In genomic region chr15:101976023-101976422, GRCm38 (mm10) we compare ENCODE assay signal across 8 mouse cellular contexts. TPM values are rescaled to one million over a fixed set of nuclear protein-coding genes. Genes with fewer than 3 reads are reported as not detected.
DNase-seq lines count a peak whose midpoint lies in the region; ATAC-seq lines count a peak whose summit lies in the region.

No protein-coding gene starts in this region.

- no peaks in the 10 kb centered on the region for H3K27me3 ChIP-seq in embryonic facial prominence, embryonic 14.5 days (replicated peaks; ENCODE audit: control insufficient read depth, insufficient read depth, low read length)
- H3K27me3 ChIP-seq in liver, embryonic 16.5 days (ENCODE audit: control insufficient read depth, insufficient read depth, low read depth, low read length) = no peaks in the 10 kb centered on the region
- H3K27me3 ChIP-seq in stomach, embryonic 16.5 days (ENCODE audit: control insufficient read depth, insufficient read depth, low read length) = no peaks in the 10 kb centered on the region
- H3K27me3 ChIP-seq in neural tube, embryonic 15.5 days (replicated peaks) = peaks cover 5% of the 10 kb centered on the region; the same call in 1 of the 2 replicates

- H3K4me3 ChIP-seq in embryonic facial prominence, embryonic 14.5 days (ENCODE audit: low read depth, low read length) = no peak overlapping the region
- H3K4me3 ChIP-seq in liver, embryonic 16.5 days (ENCODE audit: low read depth, low read length) = no peak overlapping the region; the same call in 1 of the 2 replicates
- H3K4me3 ChIP-seq in stomach, embryonic 16.5 days (replicated peaks; ENCODE audit: low read length) = no peak overlapping the region
- H3K4me3 ChIP-seq in neural tube, embryonic 15.5 days (replicated peaks) = no peak overlapping the region

- H3K9me3 ChIP-seq in embryonic facial prominence, embryonic 14.5 days (ENCODE audit: control insufficient read depth, low read length) = no peaks in the 10 kb centered on the region
- H3K9me3 ChIP-seq in liver, embryonic 16.5 days (replicated peaks; ENCODE audit: control insufficient read depth, low read length) = no peaks in the 10 kb centered on the region
- no peaks in the 10 kb centered on the region for H3K9me3 ChIP-seq in stomach, embryonic 16.5 days (replicated peaks; ENCODE audit: control insufficient read depth, low read length)
- no peaks in the 10 kb centered on the region for H3K9me3 ChIP-seq in neural tube, embryonic 15.5 days (replicated peaks)

- no peak overlapping the region for H3K9ac ChIP-seq in embryonic facial prominence, embryonic 14.5 days (ENCODE audit: low read depth, low read length)
- H3K9ac ChIP-seq in liver, embryonic 16.5 days (ENCODE audit: low read depth, low read length) = 0 out of 2 replicates have a peak overlapping the region, but pooled peaks have one; percentile 31
- H3K9ac ChIP-seq in stomach, embryonic 16.5 days (ENCODE audit: low read length) = peak overlapping the region; percentile 53
- H3K9ac ChIP-seq in neural tube, embryonic 15.5 days (replicated peaks) = no peak overlapping the region

- 0 out of 2 replicates have a peak, but pooled peaks have one; percentile 24 for ATAC-seq in embryonic facial prominence, embryonic 14.5 days (ENCODE audit: low read depth)
- ATAC-seq in liver, embryonic 16.5 days (ENCODE audit: low read depth) = peak; percentile 55
- peak; percentile 61 for ATAC-seq in stomach, embryonic 16.5 days (ENCODE audit: insufficient read depth, low FRiP score)
- ATAC-seq in cerebellum, adult (ENCODE audit: insufficient number of reproducible peaks, low FRiP score, low TSS enrichment) = no peak
- ATAC-seq in neural tube, embryonic 15.5 days (ENCODE audit: low FRiP score) = no peak

- no peaks in the 10 kb centered on the region for H3K36me3 ChIP-seq in embryonic facial prominence, embryonic 14.5 days (ENCODE audit: control insufficient read depth, insufficient read depth, low read length)
- H3K36me3 ChIP-seq in liver, embryonic 16.5 days (ENCODE audit: control insufficient read depth, insufficient read depth) = no peaks in the 10 kb centered on the region
- no peaks in the 10 kb centered on the region for H3K36me3 ChIP-seq in stomach, embryonic 16.5 days (ENCODE audit: control insufficient read depth, insufficient read depth, low read length)
- H3K36me3 ChIP-seq in neural tube, embryonic 15.5 days = no peaks in the 10 kb centered on the region

- DNase-seq in NIH3T3 (ENCODE audit: low read depth) = peak; percentile 73
- DNase-seq in embryonic facial prominence, embryonic 14.5 days (ENCODE audit: low spot score) = peak; percentile 75
- peak; percentile 57 for DNase-seq in heart, postnatal 14 days
- DNase-seq in cerebellum, postnatal 25 days = no peak

- WGBS in embryonic facial prominence, embryonic 14.5 days = 41% methylated on average over 4 of the region's 5 CpGs
- whole genome bisulfite sequencing in liver, embryonic 16.5 days (ENCODE audit: insufficient replicate concordance) = 33% methylated on average over 5 of the region's 5 CpGs
- WGBS in stomach, embryonic 16.5 days = 31% methylated on average over 5 of the region's 5 CpGs
- WGBS in neural tube, embryonic 15.5 days = 36% methylated on average over 5 of the region's 5 CpGs

- peaks cover 30% of the 10 kb centered on the region for H3K4me1 ChIP-seq in embryonic facial prominence, embryonic 14.5 days (ENCODE audit: control insufficient read depth, insufficient read depth, low read length)
- H3K4me1 ChIP-seq in liver, embryonic 16.5 days (ENCODE audit: control insufficient read depth, low read depth, low read length) = peaks cover 52% of the 10 kb centered on the region
- H3K4me1 ChIP-seq in stomach, embryonic 16.5 days (ENCODE audit: control insufficient read depth, insufficient read depth, low read length) = peaks cover 44% of the 10 kb centered on the region
- H3K4me1 ChIP-seq in neural tube, embryonic 15.5 days = peaks cover 28% of the 10 kb centered on the region

- H3K27ac ChIP-seq in embryonic facial prominence, embryonic 14.5 days (replicated peaks; ENCODE audit: low read depth, low read length) = peak overlapping the region; percentile 90
- H3K27ac ChIP-seq in liver, embryonic 16.5 days (ENCODE audit: low read length) = peak overlapping the region; percentile 84
- peak overlapping the region; percentile 94 for H3K27ac ChIP-seq in stomach, embryonic 16.5 days (ENCODE audit: low read length)
- no peak overlapping the region for H3K27ac ChIP-seq in neural tube, embryonic 15.5 days (replicated peaks)

- intact Hi-C loops in heart, postnatal 14 days (cut with DNase I) = no loop called here

- H3K4me2 ChIP-seq in embryonic facial prominence, embryonic 14.5 days (ENCODE audit: low read depth, low read length) = no peak overlapping the region
- peak overlapping the region; percentile 85 for H3K4me2 ChIP-seq in liver, embryonic 16.5 days (ENCODE audit: low read depth, low read length)
- H3K4me2 ChIP-seq in stomach, embryonic 16.5 days (ENCODE audit: low read depth, low read length) = no peak overlapping the region
- no peak overlapping the region for H3K4me2 ChIP-seq in neural tube, embryonic 15.5 days

RNA-seq across cellular contexts. Expression of gene Krt78, which starts 21.9 kb away (rescaled TPM):
- 0.25 and 1.7 TPM in 2 replicates for polyA plus RNA-seq in embryonic facial prominence, embryonic 14.5 days (2014; fragmentation: Nextera tagmentation; extraction: Ambion mirVana)
- not detected for total RNA-seq in heart, postnatal 14 days (2021)
- not detected in 2 replicates for polyA plus RNA-seq in liver, embryonic 16.5 days (2015; fragmentation: Nextera tagmentation; extraction: Ambion mirVana)
- 23.6 and 43.1 TPM in 2 replicates for polyA plus RNA-seq in stomach, embryonic 16.5 days (2015; fragmentation: Nextera tagmentation; extraction: Ambion mirVana)
- 0.05 TPM in 2 replicates for polyA plus RNA-seq in neural tube, embryonic 15.5 days (2015; fragmentation: Nextera tagmentation; extraction: Ambion mirVana)

RNA-seq across cellular contexts. Expression of gene Krt8, which starts 28.3 kb away (rescaled TPM):
- 69.1 and 105 TPM in 2 replicates for polyA plus RNA-seq in embryonic facial prominence, embryonic 14.5 days (2014; fragmentation: Nextera tagmentation; extraction: Ambion mirVana)
- 1 to 10 TPM; 4.2 to 7.0 TPM for total RNA-seq in heart, postnatal 14 days (2021)
- polyA plus RNA-seq in liver, embryonic 16.5 days (2015; fragmentation: Nextera tagmentation; extraction: Ambion mirVana) = 120 and 130 TPM in 2 replicates
- polyA plus RNA-seq in stomach, embryonic 16.5 days (2015; fragmentation: Nextera tagmentation; extraction: Ambion mirVana) = 1,152 and 1,422 TPM in 2 replicates
- 2.2 and 297 TPM in 2 replicates for polyA plus RNA-seq in neural tube, embryonic 15.5 days (2015; fragmentation: Nextera tagmentation; extraction: Ambion mirVana)

RNA-seq across cellular contexts. Expression of gene Krt79, which starts 35.9 kb away (rescaled TPM):
- polyA plus RNA-seq in embryonic facial prominence, embryonic 14.5 days (2014; fragmentation: Nextera tagmentation; extraction: Ambion mirVana) = 8.9 and 9.2 TPM in 2 replicates
- total RNA-seq in heart, postnatal 14 days (2021) = under 1 TPM; 0.26 to 0.34 TPM
- not detected in 2 replicates for polyA plus RNA-seq in liver, embryonic 16.5 days (2015; fragmentation: Nextera tagmentation; extraction: Ambion mirVana)
- polyA plus RNA-seq in stomach, embryonic 16.5 days (2015; fragmentation: Nextera tagmentation; extraction: Ambion mirVana) = 1.9 and 2.0 TPM in 2 replicates
- polyA plus RNA-seq in neural tube, embryonic 15.5 days (2015; fragmentation: Nextera tagmentation; extraction: Ambion mirVana) = 0.23 and 0.27 TPM in 2 replicates

RNA-seq across cellular contexts. Expression of gene Krt4, which starts 51.5 kb away (rescaled TPM):
- polyA plus RNA-seq in embryonic facial prominence, embryonic 14.5 days (2014; fragmentation: Nextera tagmentation; extraction: Ambion mirVana) = 66.3 and 145 TPM in 2 replicates
- not detected for total RNA-seq in heart, postnatal 14 days (2021)
- polyA plus RNA-seq in liver, embryonic 16.5 days (2015; fragmentation: Nextera tagmentation; extraction: Ambion mirVana) = 0.07 and 0.08 TPM in 2 replicates
- 2,205 and 3,875 TPM in 2 replicates for polyA plus RNA-seq in stomach, embryonic 16.5 days (2015; fragmentation: Nextera tagmentation; extraction: Ambion mirVana)
- polyA plus RNA-seq in neural tube, embryonic 15.5 days (2015; fragmentation: Nextera tagmentation; extraction: Ambion mirVana) = 2.8 and 3.4 TPM in 2 replicates

RNA-seq across cellular contexts. Expression of gene Krt18, which starts 52.0 kb away (rescaled TPM):
- 61.0 and 70.0 TPM in 2 replicates for polyA plus RNA-seq in embryonic facial prominence, embryonic 14.5 days (2014; fragmentation: Nextera tagmentation; extraction: Ambion mirVana)
- 10 to 100 TPM in 1 of 2 experiments, 1 to 10 TPM in 1; 4.9 to 10.4 TPM for total RNA-seq in heart, postnatal 14 days (2021)
- polyA plus RNA-seq in liver, embryonic 16.5 days (2015; fragmentation: Nextera tagmentation; extraction: Ambion mirVana) = 118 and 119 TPM in 2 replicates
- 550 and 609 TPM in 2 replicates for polyA plus RNA-seq in stomach, embryonic 16.5 days (2015; fragmentation: Nextera tagmentation; extraction: Ambion mirVana)
- polyA plus RNA-seq in neural tube, embryonic 15.5 days (2015; fragmentation: Nextera tagmentation; extraction: Ambion mirVana) = 1.9 and 300 TPM in 2 replicates

Comparison
In these comparisons a context has a peak if more than half of its experiments do, and no peak if none do; other contexts are left out.
1. DNase-seq: peak in NIH3T3 (single experiment), embryonic facial prominence, embryonic 14.5 days (single experiment) and heart, postnatal 14 days (2 of 2); none in cerebellum, postnatal 25 days (0 of 2).
2. ATAC-seq: peak in embryonic facial prominence, embryonic 14.5 days (single experiment), liver, embryonic 16.5 days (single experiment) and stomach, embryonic 16.5 days (single experiment); none in cerebellum, adult (single experiment) and neural tube, embryonic 15.5 days (single experiment).
3. H3K9ac ChIP-seq: peak in liver, embryonic 16.5 days (single experiment) and stomach, embryonic 16.5 days (single experiment); none in embryonic facial prominence, embryonic 14.5 days (single experiment) and neural tube, embryonic 15.5 days (single experiment).